Mouse (Mus musculus): ENCODE data around the gene Armc5.

The Armc5 gene

GRCm38 (mm10) chr7:128246496-128247391 is 9.6 kb downstream of the Armc5 start, which contains the start of gene Tgfb1i1:
Gene Tgfb1i1, plus strand, starts transcription at chr7:128246812.
- DNase-seq (ENCODE audit: low spot score in 2 of 2) = peak; percentile 62 to 65

DNA sequence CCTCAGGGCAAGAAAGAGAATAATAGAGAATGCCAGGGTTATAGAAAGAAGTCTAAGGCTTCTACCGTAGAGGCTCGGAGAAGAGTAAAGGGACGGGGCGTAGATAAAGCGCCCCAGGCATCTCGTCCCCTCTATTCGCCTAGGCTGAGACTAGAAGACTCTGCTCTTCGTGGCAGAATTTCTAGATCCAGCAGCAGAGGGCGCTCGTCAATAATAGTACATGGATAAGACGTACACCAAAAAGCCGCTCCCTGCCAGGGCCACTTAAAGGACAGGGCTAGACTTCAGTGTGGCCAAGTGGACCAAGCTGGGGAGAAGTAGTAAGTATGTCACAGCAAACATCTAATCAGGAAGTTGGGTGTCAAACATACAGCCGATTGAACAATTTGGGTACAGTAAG is 10.3 kb downstream of the Armc5 start:
- DNase-seq (ENCODE audit: low spot score in 2 of 2) = peak; percentile 83 to 91

DNA sequence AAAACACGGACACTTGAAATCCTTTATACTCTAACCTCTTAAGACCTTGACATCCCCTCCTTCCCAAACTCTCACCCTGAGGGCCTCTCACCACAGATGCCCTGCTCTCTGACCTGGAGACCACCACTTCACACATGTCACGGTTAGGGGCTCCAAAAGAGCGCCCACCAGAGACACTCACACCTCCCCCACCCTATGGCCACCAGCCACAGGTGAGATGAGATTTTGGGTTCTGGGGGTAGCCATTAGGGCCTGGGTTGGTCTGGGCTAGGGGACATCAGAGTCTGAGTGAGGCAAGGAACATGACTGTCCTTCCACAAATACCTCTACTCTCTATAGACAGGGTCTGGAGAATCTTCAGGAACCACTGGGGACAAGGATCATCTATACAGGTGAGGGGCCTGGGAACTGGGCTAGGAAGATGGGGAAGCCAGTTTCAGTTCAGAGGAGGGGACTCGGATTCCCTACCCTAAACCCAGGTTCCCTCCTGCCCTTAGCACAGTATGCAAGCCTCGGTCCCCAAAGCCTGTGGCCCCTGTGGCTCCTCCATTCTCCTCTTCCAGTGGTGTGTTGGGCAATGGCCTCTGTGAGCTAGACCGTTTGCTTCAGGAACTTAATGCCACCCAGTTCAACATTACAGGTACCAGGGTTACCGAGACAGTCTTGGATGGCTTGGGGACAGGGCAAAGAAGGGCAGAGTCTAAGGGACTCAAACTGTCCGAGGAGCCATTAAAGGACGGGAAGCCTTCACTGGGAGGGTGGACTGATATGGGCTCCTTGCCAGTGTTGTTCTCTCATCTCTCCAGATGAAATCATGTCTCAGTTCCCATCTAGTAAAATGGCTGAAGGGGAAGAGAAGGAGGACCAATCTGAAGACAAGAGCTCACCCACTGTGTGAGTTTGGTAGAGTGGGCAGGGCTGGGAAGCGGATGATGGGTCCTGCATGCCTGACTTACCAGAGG is 11.2 kb downstream of the Armc5 start:
- DNase-seq (ENCODE audit: low spot score in 2 of 2) = no peak

DNA sequence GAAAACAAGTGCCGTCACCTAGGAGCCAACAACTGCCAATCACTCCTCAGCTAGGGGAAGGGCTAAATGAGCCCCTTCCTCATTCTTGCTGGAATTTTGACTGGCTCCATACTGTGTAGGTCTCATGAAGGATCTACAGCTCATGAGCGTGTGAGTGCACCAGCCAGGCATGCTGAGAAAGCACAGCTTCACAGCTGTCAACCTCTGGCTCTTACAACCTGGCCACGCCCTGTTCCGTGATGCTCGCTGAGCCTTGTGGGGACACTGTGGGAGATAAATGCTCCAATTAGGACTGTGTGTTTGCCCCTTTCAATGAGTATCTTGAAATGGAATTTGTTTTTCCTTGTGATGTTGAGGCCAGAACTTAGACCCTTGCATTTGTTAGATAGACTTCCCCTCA is 12.9 kb downstream of the Armc5 start:
- no peak for DNase-seq (ENCODE audit: low spot score in 2 of 2)

DNA sequence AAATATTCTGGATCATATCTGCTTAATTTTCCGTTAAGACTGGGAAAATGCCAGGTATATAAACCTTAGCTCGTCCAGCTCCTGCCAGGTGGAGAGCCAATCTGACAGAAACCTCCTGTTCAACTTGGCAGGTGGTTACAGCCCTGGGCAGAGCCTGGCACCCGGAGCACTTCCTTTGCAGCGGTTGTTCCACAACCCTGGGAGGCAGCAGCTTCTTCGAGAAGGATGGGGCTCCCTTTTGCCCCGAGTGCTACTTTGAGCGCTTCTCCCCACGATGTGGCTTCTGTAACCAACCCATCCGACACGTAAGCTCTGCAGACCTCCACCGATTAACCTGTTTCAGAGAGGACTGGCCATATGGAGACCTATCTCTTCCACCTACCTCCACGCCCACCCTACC is 14.8 kb downstream of the Armc5 start:
- DNase-seq (ENCODE audit: low spot score in 2 of 2) = no peak

DNA sequence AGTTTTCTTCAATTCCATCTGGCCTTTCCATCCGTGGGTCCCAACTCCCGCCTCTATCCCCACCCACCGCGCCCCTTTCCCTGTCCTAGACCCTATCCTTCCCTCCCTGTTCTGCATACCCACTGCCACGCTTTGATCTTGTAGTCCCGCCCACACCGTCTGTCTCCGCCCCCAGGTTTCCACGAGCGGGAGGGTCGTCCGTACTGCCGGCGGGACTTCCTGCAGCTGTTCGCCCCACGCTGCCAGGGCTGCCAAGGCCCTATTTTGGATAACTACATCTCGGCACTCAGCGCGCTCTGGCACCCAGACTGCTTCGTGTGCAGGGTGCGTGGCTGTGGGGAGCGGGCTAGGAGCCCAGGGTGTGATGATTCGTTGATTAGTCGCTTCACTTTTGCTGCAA is 15.5 kb downstream of the Armc5 start:
- DNase-seq (ENCODE audit: low spot score in 2 of 2) = peak; percentile 77

- no peak for DNase-seq (ENCODE audit: low spot score in 2 of 2)
These were observed 17.8 kb downstream of the Armc5 start for GRCm38 (mm10) chr7:128254978-128255377.

GRCm38 (mm10) chr7:128255757-128256156 is 18.6 kb downstream of the Armc5 start:
- no peak for DNase-seq (ENCODE audit: low spot score in 2 of 2)

DNA sequence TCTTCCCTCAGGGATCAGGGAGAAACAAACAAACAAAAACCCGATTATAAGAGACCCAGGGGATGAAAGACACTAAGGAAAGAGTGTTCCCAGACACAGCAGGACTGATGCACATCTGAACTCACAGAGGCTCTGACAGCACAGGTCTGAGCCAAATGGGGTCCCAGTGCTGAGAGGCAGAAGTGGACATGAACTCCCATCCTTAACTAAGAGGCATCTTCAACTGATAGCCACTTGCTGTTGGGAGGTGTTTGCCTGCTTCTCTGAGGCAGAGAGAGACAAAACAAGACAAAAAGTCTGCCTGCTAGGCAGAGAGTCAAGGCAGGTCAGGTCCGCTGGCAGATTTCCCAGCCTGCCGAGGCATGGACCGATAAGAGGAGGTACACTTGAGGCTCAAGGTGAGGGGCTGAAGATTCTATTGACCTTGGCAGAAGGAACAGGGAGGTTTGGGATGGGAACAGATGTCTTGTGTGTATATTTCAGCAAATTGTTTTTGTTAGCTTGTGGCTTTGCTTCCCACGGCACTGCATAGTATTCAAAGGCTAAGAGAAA is 19.7 kb downstream of the Armc5 start:
- DNase-seq (ENCODE audit: low spot score in 2 of 2) = no peak

DNA sequence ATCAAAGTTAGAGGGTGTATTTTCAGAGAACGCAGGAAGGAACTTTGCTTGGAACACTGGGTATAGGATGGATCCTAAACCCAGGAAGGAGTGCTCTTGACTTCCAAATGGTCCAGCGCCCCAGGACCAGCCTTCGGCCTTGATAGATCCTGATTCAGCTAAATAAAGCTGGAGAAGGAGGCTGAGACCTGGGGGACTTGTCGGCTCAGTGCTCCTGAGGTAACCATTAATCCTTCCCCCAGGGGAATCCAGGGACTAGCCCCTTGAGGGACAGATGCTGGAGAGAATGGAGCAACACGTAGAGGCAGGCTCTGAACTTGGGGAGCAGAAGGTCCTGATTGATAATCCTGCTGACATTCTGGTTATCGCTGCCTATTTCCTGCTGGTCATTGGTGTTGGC is 28.3 kb downstream of the Armc5 start, which contains the start of gene Slc5a2:
TSS of gene Slc5a2 (plus strand) at position 247 of the 400 bp plus-strand sequence.
- DNase-seq (ENCODE audit: low spot score in 2 of 2) = no peak

DNA sequence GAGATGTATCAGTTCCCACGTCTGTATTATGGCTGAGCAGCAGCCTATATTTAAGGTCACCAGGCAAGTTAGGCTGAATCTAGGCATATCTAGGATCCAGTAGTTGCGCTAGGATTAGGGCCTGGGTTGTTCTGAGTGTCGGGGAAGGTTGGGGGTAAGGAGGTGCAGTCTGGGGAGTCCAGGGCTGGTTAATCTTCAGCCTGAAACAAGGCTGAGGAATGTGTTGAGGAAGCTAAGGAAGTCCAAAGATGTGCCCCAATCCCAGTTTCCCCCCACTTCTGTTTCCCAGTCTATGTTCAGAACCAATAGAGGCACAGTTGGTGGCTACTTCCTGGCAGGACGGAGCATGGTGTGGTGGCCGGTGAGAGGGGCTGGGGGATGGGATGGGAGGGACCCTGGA is 28.9 kb downstream of the Armc5 start:
- no peak for DNase-seq (ENCODE audit: low spot score in 2 of 2)

DNA sequence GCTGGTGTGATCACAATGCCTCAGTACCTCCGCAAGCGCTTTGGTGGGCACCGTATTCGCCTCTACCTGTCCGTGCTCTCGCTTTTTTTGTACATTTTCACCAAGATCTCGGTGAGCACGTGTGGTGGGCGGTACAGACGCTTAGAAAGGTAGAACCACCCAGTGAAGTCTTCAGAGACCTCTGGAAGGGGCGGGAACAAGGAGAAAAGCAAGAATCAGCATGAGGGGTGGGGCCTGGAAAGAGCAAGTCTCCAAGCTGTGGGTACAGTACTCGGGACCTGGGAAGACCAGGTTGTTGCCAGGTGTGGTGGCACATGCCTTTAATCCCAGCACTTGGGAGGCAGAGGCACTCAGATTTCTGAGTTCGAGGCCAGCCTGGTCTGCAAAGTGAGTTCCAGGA is 30.2 kb downstream of the Armc5 start:
- no peak for DNase-seq (ENCODE audit: low spot score in 2 of 2)

- no peak for DNase-seq (ENCODE audit: low spot score in 2 of 2)
These were observed 30.7 kb downstream of the Armc5 start for GRCm38 (mm10) chr7:128267813-128268212.

GRCm38 (mm10) chr7:128270431-128270850 is 33.3 kb downstream of the Armc5 start:
- no peak for DNase-seq (ENCODE audit: low spot score in 2 of 2)

DNA sequence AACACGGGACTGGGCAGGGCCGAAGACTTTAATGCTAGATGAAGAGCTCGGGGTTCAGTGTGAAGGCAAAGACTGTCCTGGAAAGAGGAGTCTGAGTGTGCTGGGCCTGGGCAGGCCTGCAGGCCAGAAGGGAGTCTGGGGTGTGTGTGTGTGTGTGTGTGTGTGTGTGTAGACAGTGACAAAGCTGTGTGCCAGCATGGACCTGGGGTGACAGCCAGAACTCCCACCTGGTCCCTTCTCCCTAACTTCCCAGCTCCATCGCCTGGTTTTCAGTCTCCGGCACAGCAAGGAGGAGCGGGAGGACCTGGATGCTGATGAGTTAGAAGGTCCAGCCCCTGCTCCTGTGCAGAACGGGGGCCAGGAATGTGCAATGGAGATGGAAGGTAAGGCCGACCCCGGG is 34.4 kb downstream of the Armc5 start:
- no peak for DNase-seq (ENCODE audit: low spot score in 2 of 2)

DNA sequence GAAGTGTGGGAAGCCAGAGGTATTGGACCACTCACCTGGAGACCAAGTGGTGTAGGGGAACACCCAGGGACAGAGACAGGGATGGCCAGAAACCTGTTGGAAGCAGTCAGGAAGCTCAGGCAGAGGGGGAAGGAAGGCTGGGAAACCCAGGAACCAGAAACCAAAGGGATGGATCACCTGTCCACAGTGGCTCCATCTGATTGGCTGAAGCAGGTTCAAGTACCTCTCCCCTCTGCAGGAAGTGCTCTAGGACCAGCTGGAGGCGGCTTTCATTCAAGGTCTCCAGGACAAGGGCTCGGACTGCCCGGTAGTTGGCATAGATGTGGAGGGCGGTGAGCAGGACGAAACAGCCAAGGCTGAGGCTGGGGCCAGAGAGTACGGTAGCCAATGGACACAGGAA is 38.9 kb downstream of the Armc5 start:
- no peak for DNase-seq (ENCODE audit: low spot score in 2 of 2)

DNA sequence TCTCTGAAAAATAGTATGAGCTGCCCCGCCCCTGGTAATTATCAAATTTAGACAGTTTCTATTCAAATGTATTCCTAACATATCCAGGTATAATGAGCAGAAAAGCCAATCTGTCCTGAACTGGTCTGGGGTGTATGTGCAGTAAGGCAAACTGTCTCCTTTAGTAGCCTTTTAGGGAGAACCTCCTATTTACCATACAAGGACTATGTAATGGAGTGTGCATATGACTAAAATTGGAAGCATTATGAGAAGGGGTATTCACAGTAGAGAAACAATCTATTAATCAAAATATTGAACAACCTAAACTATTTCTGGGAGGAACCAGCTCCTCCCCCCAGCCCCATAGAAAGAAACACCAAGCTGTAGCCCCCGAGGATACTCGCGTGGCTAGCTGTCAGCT is 42.6 kb downstream of the Armc5 start:
- no peak for DNase-seq (ENCODE audit: low spot score in 2 of 2)

- no peak for DNase-seq (ENCODE audit: low spot score in 2 of 2)
These were observed 44.6 kb downstream of the Armc5 start for GRCm38 (mm10) chr7:128281765-128282164.

GRCm38 (mm10) chr7:128282532-128283244 is 45.5 kb downstream of the Armc5 start:
- DNase-seq (ENCODE audit: low spot score in 2 of 2) = no peak

DNA sequence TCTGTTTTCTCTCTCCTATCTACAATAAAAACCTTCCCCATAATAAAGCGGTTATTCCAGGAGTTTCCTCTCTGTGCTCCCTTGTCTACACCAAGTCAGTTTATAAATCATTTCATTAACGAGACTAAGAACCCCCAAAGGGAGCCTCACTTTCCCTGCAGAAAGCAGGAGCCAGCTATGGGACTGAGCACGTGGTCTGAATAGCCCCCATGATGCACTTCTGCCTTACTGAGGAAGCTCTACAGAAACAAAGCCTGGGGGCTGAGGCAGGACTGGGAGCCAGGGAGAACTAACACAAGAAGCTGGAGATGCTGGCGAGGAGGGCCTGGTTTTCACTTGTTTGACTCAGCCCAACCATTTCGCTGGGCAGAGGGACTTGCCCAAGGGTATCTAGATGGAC is 46.9 kb downstream of the Armc5 start:
- no peak for DNase-seq (ENCODE audit: low spot score in 2 of 2)

GRCm38 (mm10) chr7:128285060-128285459 is 47.9 kb downstream of the Armc5 start:
- no peak for DNase-seq (ENCODE audit: low spot score in 2 of 2)
